Mouse (Mus musculus) layer of hippocampus, adult 9-10 months (tissue): ENCODE data around the gene Psmc3ip.

ENCODE experiments used
- DNase-seq: peaks from one replicate; pipeline ENCODE4 v3.0.0; 2022; ENCODE audit warnings: low spot score

Gene Psmc3ip

GRCm38 (mm10) chr11:101078121-101078520, 17.1 kb downstream of the Psmc3ip start, which contains the start of gene Hsd17b1:
Hsd17b1 (plus strand) TSS chr11:101078411.
- DNase-seq = no peak

GRCm38 (mm10) chr11:101071810-101072428, 23.3 kb downstream of the Psmc3ip start:
- no peak for DNase-seq

- DNase-seq = no peak
Measured at GRCm38 (mm10) chr11:101070987-101071386, 24.2 kb downstream of the Psmc3ip start.

- no peak for DNase-seq
Measured at GRCm38 (mm10) chr11:101070189-101070527, 25.1 kb downstream of the Psmc3ip start.

- peak; percentile 90 for DNase-seq
Measured at GRCm38 (mm10) chr11:101069391-101070188, 25.6 kb downstream of the Psmc3ip start, which contains the start of gene Naglu. Naglu (plus strand) TSS chr11:101070012.

GRCm38 (mm10) chr11:101066549-101067412, 28.5 kb downstream of the Psmc3ip start:
- DNase-seq = no peak

GRCm38 (mm10) chr11:101065002-101065401, 30.2 kb downstream of the Psmc3ip start:
- no peak for DNase-seq

- DNase-seq = no peak
Measured at GRCm38 (mm10) chr11:101064462-101064861, 30.8 kb downstream of the Psmc3ip start.

GRCm38 (mm10) chr11:101063676-101064327, 31.4 kb downstream of the Psmc3ip start:
- no peak for DNase-seq

- DNase-seq = no peak
Measured at GRCm38 (mm10) chr11:101062971-101063675, 32.1 kb downstream of the Psmc3ip start.

GRCm38 (mm10) chr11:101062165-101062884, 32.9 kb downstream of the Psmc3ip start:
- DNase-seq = no peak

GRCm38 (mm10) chr11:101061049-101061448, 34.2 kb downstream of the Psmc3ip start:
- no peak for DNase-seq

- no peak for DNase-seq
Measured at GRCm38 (mm10) chr11:101060126-101060525, 35.1 kb downstream of the Psmc3ip start.

GRCm38 (mm10) chr11:101059473-101059872, 35.8 kb downstream of the Psmc3ip start:
- DNase-seq = no peak

GRCm38 (mm10) chr11:101058726-101059125, 36.5 kb downstream of the Psmc3ip start:
- no peak for DNase-seq

- no peak for DNase-seq
Measured at GRCm38 (mm10) chr11:101057860-101058259, 37.4 kb downstream of the Psmc3ip start.

GRCm38 (mm10) chr11:101056885-101057284, 38.4 kb downstream of the Psmc3ip start:
- DNase-seq = no peak

GRCm38 (mm10) chr11:101055418-101055817, 39.8 kb downstream of the Psmc3ip start:
- DNase-seq = no peak

- DNase-seq = no peak
Measured at GRCm38 (mm10) chr11:101053974-101054373, 41.3 kb downstream of the Psmc3ip start.

- DNase-seq = no peak
Measured at GRCm38 (mm10) chr11:101052751-101053473, 42.3 kb downstream of the Psmc3ip start.
